Mouse (Mus musculus): ENCODE measurements around the gene Cramp1l.

DNA sequence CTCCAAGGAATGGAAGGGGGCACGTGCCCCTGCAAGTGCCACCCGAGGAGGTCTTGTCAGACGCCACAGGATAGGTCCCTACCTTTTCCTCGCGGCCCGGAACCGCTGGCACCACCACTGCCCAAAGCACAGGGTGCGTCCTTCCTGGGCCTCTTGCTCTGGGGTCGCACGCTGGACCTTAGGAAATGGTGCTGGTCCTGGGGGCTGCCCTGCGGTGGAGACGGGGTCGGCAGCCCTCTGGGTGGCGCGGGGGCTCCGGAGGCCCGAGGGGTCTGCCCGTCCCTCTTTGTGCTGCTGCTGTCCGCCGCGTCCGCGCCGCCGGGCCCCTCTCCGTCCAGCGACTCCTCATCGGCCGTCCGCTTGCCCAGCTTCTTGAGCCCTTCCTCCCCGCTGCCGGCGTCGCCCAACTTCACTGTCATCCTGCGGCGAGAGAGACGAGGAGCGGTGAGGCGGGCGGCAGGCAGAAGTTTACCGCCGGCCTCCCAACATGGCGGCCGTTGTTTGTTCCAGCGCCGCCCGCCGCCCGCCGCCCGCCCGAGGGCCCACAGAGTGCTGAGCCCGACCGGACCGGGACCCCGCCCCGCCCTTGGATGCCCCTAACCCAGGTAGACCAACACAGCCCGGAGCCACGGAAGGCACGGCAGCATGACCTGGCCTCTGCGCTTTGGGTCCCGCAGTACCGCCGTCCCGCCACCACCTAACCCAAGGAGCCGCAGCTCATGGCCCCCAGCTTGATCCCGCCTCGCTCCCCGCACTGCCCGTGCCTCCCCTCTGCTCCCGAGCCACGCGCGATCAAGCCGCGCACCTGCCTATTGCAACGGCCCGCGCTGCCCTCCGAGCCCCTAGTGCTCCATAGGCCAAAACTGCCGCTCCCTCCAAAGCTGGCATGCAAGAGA lies 1.7 kb downstream of the Cramp1l start:
- TF ChIP-seq CTCF (IDR thresholded peaks at IDR 0.05; ENCODE audit: low read depth): no peak
- TF ChIP-seq EP300 (IDR thresholded peaks at IDR 0.05; ENCODE audit: low read depth): no peak

Data from liver, embryonic 14.5 days (tissue).